Mouse (Mus musculus) spleen, adult 2 months (tissue): ENCODE measurements around the gene Gm9903. TPM values are rescaled to one million over a fixed set of nuclear protein-coding genes. Genes with fewer than 3 reads are reported as not detected.

Source experiments
- DNase-seq, 2 experiments: peaks; one replicate each; pipeline versions ENCODE4 v3.0.0 to v3.0.0-alpha.2; 2012 to 2021; ENCODE audit warnings: low spot score in 2 of 2, low read depth in 1 of 2
- H3K27ac ChIP-seq: fragments of 200-500 bp; 2 replicates; pipeline ENCODE4 v1.5.1; 2012; ENCODE audit warnings: low read length, inconsistent platforms; ENCODE audit not compliant: insufficient read depth
- H3K27me3 ChIP-seq: fragments of 200-500 bp; 2 replicates; pipeline ENCODE4 v1.6.1; 2012; ENCODE audit warnings: mild to moderate bottlenecking, moderate library complexity, low read length, inconsistent platforms; ENCODE audit not compliant: control insufficient read depth, insufficient read depth
- H3K36me3 ChIP-seq: fragments of 200-500 bp; 2 replicates; pipeline ENCODE4 v1.6.1; 2012; ENCODE audit warnings: mild to moderate bottlenecking, low read length, inconsistent platforms; ENCODE audit not compliant: control insufficient read depth, insufficient read depth
- H3K4me1 ChIP-seq: fragments of 200-500 bp; 2 replicates; pipeline ENCODE4 v1.6.1; 2011; ENCODE audit warnings: inconsistent platforms; ENCODE audit not compliant: control insufficient read depth, insufficient read depth, insufficient read length
- H3K4me3 ChIP-seq: fragments of 200-500 bp; 2 replicates; pipeline ENCODE4 v1.5.1; 2011; ENCODE audit warnings: mild to moderate bottlenecking, inconsistent platforms; ENCODE audit not compliant: insufficient read depth, insufficient read length; ENCODE audit errors: extremely low read depth
- CTCF ChIP-seq: fragments of 200-500 bp; IDR thresholded peaks from 2 replicates; pipeline ENCODE4 v1.5.1; 2011; ENCODE audit warnings: mild to moderate bottlenecking, inconsistent platforms; ENCODE audit not compliant: insufficient read depth, insufficient read length, insufficient replicate concordance; ENCODE audit errors: extremely low read depth
- POLR2A ChIP-seq: fragments of 200-500 bp; IDR thresholded peaks from 2 replicates; pipeline ENCODE4 v1.6.1; 2011; ENCODE audit warnings: low read depth, low read length, inconsistent platforms
- WGBS: fragments of 180-500 bp; shearing (Covaris S2); methylation state at CpG from one replicate; pipeline ENCODE4 v1.1.7; 2018; 5-methylcytosine and 5-hydroxymethylcytosine counted together
- polyA plus RNA-seq: library from polyadenylated mRNA; depleted of rRNA; stranded (reverse); fragments of >200 nt; gene quantifications from 2 replicates; pipeline ENCODE4 v1.2.3, GENCODE M21; 2012

Gene Gm9903
- polyA plus RNA-seq, 1 experiment, result 0.43 TPM

DNA sequence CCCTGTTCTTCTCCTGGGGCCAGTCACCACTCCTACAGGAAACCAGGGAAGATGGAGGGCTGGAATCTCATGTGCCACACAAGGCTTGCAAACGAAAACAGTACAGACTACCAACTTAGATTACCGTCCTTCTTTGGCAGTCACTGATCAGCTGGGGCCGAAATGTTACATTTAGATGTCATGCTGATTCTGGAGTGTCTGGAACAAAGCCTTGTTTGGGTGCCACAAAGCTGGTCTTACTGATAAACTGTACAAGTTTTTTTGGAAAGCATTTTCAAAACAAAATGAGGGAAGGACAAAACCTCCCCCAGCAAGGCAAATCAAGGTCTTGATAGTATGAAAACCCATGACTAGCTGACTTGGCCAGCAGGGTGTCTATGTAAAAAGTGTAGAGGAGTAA is 6.0 kb upstream of the Gm9903 start:
- peaks cover 7% of the 10 kb centered on the region for H3K4me1 ChIP-seq
- no peak overlapping the region for H3K27ac ChIP-seq
- H3K4me3 ChIP-seq, result no peak overlapping the region
- no peaks in the 10 kb centered on the region for H3K36me3 ChIP-seq
- 93% methylated on average over 3 of the region's 3 CpGs for WGBS
- TF ChIP-seq POLR2A, result no peak
- TF ChIP-seq CTCF, result no peak
- no peak for DNase-seq
- H3K27me3 ChIP-seq, result no peaks in the 10 kb centered on the region

GRCm38 (mm10) chr5:33627968-33628367 is 1.8 kb upstream of the Gm9903 start:
- Histone ChIP-seq H3K36me3 (no peaks in the 10 kb centered on the region), H3K27me3 (no peaks in the 10 kb centered on the region), H3K27ac (no peak overlapping the region), H3K4me3 (peak overlapping the region; percentile 12; the same call in 1 of the 2 replicates), H3K4me1 (peaks cover 7% of the 10 kb centered on the region)
- WGBS, result 25% methylated on average over 4 of the region's 4 CpGs
- DNase-seq, result no peak
- TF ChIP-seq CTCF (no peak), POLR2A (no peak)

DNA sequence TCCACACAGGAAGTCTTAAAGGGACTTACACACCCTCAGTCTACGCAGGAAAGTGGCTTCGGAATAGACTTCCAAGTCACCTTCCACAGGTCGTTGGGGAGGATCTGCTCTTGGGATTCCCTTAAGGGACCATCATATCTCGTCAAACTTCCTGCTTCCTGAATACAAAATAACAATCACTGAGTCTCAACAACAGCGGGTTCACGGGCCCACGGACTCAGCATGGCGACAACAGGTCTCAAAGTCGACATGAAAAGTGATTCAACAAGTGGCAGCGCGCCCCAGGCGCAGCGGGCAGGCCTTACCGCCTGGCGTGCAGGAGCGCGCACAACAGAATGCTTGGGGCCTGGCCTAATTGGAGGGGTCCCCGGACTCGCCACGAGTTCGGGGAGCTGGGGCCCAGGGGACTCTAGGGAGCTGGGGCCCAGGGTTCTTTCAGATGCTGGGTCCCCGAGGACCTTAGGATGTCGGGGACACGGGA is 865 bp upstream of the Gm9903 start:
- peak; percentile 6 to 27 for DNase-seq
- peaks cover 7% of the 10 kb centered on the region for H3K4me1 ChIP-seq
- no peaks in the 10 kb centered on the region for H3K27me3 ChIP-seq
- H3K36me3 ChIP-seq, result no peaks in the 10 kb centered on the region
- H3K4me3 ChIP-seq, result peak overlapping the region; percentile 98
- TF ChIP-seq POLR2A, result no peak
- no peak for TF ChIP-seq CTCF
- H3K27ac ChIP-seq, result peak overlapping the region; percentile 96
- under 1% methylated on average over 24 of the region's 24 CpGs for WGBS

DNA sequence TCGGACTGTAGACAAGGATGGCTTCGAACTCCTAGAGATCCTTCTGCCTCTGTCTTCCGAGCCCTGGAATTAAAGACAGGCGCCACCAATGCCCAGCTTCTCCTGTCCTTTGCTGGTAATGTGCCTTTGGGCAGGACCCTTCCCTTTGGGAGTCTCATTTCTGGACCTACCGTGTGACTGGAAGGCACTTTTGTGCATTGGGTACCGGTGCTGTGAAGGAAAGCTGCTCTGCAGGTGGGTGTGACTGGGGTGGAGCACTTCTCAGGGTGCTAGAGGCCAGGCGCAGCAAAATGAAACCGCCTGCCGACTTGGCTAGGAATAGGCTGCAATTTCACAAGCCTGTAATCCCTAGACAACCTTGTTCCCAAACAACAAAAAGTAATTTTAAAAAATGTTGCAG is 336 bp downstream of the Gm9903 start:
- H3K4me1 ChIP-seq, result peaks cover 7% of the 10 kb centered on the region
- no peaks in the 10 kb centered on the region for H3K27me3 ChIP-seq

DNA sequence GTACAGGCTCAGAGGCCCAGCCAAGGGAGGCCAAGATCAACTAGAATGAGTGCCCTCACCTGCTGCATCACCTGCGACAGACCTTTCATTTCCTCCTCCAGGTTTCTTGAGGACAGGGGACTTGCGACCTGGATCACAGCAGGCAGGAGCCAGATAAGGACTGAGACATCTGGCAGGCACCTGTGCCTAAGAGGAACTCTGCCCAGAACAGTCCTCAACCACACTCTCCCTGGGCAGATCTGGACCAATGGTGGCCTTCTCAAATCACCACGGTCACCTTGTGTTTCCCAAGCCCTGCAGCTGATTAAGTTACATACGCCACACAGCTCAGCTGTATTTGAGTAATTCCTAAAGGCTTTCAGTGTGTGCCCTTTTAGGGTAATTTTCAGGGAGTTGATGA is 890 bp downstream of the Gm9903 start:
- Histone ChIP-seq H3K27ac (no peak overlapping the region), H3K27me3 (no peaks in the 10 kb centered on the region), H3K4me3 (no peak overlapping the region), H3K36me3 (no peaks in the 10 kb centered on the region), H3K4me1 (peaks cover 7% of the 10 kb centered on the region)
- 50% methylated on average over 4 of the region's 4 CpGs for WGBS
- TF ChIP-seq CTCF (no peak), POLR2A (no peak)
- DNase-seq, result no peak

More for the DNA sequence above, 336 bp downstream of the Gm9903 start:
- DNase-seq, result peak; percentile 11 to 26
- peak overlapping the region; percentile 57 for H3K4me3 ChIP-seq
- no peaks in the 10 kb centered on the region for H3K36me3 ChIP-seq
- H3K27ac ChIP-seq, result peak overlapping the region; percentile 51; the same call in 1 of the 2 replicates
- TF ChIP-seq CTCF (no peak), POLR2A (no peak)
- WGBS, result 1% methylated on average over 9 of the region's 9 CpGs

DNA sequence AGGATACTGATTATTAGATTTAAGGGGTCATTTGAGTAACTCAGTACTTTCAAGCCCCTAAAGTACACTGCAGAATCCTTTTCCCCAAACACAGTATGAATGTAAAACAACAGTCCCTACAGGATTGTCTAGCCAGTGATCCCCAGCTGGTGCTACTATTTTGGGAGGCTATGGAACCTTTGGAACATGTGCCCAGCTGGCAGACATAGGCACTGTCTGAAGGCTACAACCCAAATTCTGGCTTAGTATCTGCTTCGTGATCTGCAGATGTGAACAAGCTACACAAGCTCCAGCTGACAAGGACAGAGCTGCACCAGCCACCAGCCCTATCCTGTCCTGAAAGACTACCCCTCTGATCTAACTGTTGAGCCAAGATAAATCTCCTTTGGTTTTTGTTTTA is 2.8 kb downstream of the Gm9903 start:
- no peak overlapping the region for H3K27ac ChIP-seq
- TF ChIP-seq POLR2A (no peak), CTCF (no peak)
- H3K4me1 ChIP-seq, result peaks cover 7% of the 10 kb centered on the region
- no peak overlapping the region for H3K4me3 ChIP-seq
- no peaks in the 10 kb centered on the region for H3K27me3 ChIP-seq
- no peak for DNase-seq
- no peaks in the 10 kb centered on the region for H3K36me3 ChIP-seq
- WGBS, result 85% methylated on average over 1 of the region's 1 CpGs

- DNase-seq, result no peak
- no peaks in the 10 kb centered on the region for H3K4me1 ChIP-seq
- no peak overlapping the region for H3K27ac ChIP-seq
- peaks cover 7% of the 10 kb centered on the region for H3K36me3 ChIP-seq
- H3K4me3 ChIP-seq, result no peak overlapping the region
- H3K27me3 ChIP-seq, result no peaks in the 10 kb centered on the region
- TF ChIP-seq POLR2A, result no peak
- no peak for TF ChIP-seq CTCF
- WGBS, result 84% methylated on average over 3 of the region's 3 CpGs
Observed at GRCm38 (mm10) chr5:33635361-33635760, 5.6 kb downstream of the Gm9903 start.
